Mouse (Mus musculus) heart, adult 2 months (tissue): ENCODE measurements at regions not wholly inside any gene's neighbourhood (a gene's known extent, or its start where the extent isn't known, plus 50 kb on each side); places are given as distances from the start of the nearest gene placed in this dataset.

ENCODE experiments used
- DNase-seq, 2 experiments: peaks; one replicate each; pipeline ENCODE4 v3.0.0; 2021
- H3K27ac ChIP-seq: fragments of 200-600 bp; 2 replicates; pipeline ENCODE4 v1.8.1; 2022
- H3K27me3 ChIP-seq: fragments of 200-500 bp; 2 replicates; pipeline ENCODE4 v1.6.1; 2012; ENCODE audit warnings: mild to moderate bottlenecking, low read length, inconsistent platforms, mixed read lengths; ENCODE audit not compliant: control insufficient read depth, insufficient read depth
- H3K36me3 ChIP-seq: fragments of 200-500 bp; 2 replicates; pipeline ENCODE4 v1.6.1; 2012; ENCODE audit warnings: low read length, inconsistent platforms; ENCODE audit not compliant: control insufficient read depth, insufficient read depth
- H3K4me1 ChIP-seq: fragments of 200-500 bp; 2 replicates; pipeline ENCODE4 v1.6.1; 2011; ENCODE audit warnings: low read length; ENCODE audit not compliant: control insufficient read depth, insufficient read depth
- H3K4me3 ChIP-seq: fragments of 200-600 bp; 2 replicates; pipeline ENCODE4 v1.8.1; 2022
- H3K79me2 ChIP-seq: fragments of 200-500 bp; replicated peaks from 2 replicates; pipeline ENCODE4 v1.6.1; 2012; ENCODE audit warnings: mild to moderate bottlenecking, inconsistent platforms, low read length, moderate library complexity, mixed read lengths; ENCODE audit not compliant: control insufficient read depth, insufficient read depth
- H3K9ac ChIP-seq: fragments of 200-500 bp; 2 replicates; pipeline ENCODE4 v1.6.1; 2012; ENCODE audit warnings: low read depth, mild to moderate bottlenecking, control low read depth, inconsistent platforms, low read length, mixed read lengths
- CTCF ChIP-seq: fragments of 200-600 bp; IDR thresholded peaks from 2 replicates; pipeline ENCODE4 v1.8.1; 2022; ENCODE audit warnings: antibody characterized with exemption, mild to moderate bottlenecking, moderate library complexity
- EP300 ChIP-seq: fragments of 200-500 bp; IDR thresholded peaks from 2 replicates; pipeline ENCODE4 v1.6.1; 2011; ENCODE audit warnings: low read depth, low read length, control low read depth; ENCODE audit not compliant: insufficient read depth
- POLR2A ChIP-seq: fragments of 200-500 bp; IDR thresholded peaks from 2 replicates; pipeline ENCODE4 v1.6.1; 2011; ENCODE audit warnings: mild to moderate bottlenecking, low read depth, low read length, control low read depth; ENCODE audit not compliant: insufficient read depth
- WGBS: fragments of 180-500 bp; shearing (Covaris S2); methylation state at CpG from one replicate; pipeline ENCODE4 v1.1.7; 2018; 5-methylcytosine and 5-hydroxymethylcytosine counted together
- intact Hi-C: fragments of 180-260 bp; cut with DNase I; formaldehyde crosslinking; loops from one replicate; pipeline ENCODE4 v1.15.1; 2025

DNA sequence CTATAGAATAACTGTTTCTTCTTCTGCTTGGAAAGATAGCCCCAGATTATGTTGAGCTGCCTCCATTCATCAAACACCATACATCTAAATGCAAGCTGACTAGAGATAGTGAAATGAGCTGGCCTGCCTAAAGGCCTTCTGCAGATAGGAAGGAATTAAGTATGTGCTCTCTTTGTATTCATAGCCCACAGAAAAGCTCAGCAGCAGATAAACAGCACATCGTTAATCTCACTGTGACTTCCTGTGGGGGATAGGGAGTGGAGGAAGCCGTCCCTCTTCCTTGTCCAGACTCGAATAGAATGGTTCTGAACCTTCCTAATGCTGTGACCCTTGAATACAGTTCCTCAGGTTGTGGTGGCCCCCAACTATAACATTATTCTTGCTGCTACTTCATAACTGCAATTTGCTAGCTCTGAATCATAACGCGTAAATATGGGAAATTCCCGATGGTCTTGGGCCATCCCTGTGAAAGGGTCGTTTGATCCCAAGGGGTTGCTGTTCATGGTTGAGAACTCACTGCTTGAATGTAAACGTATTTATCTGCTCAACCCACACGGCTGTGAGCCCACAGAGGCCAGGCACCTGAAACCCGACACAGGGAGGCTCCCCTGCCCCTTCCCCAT, 614.7 kb upstream of the Gm10131 start:
- no peaks in the 10 kb centered on the region; the same call in 1 of the 2 replicates for H3K27me3 ChIP-seq
- no peak overlapping the region for H3K9ac ChIP-seq
- H3K4me3 ChIP-seq: no peak overlapping the region
- TF ChIP-seq POLR2A (no peak), CTCF (no peak), EP300 (no peak)
- H3K79me2 ChIP-seq: no peaks in the 10 kb centered on the region
- no peak overlapping the region for H3K27ac ChIP-seq
- H3K36me3 ChIP-seq: no peaks in the 10 kb centered on the region
- 46% methylated on average over 10 of the region's 10 CpGs for WGBS
- intact Hi-C loops: no loop called here
- DNase-seq: no peak
- no peaks in the 10 kb centered on the region for H3K4me1 ChIP-seq

DNA sequence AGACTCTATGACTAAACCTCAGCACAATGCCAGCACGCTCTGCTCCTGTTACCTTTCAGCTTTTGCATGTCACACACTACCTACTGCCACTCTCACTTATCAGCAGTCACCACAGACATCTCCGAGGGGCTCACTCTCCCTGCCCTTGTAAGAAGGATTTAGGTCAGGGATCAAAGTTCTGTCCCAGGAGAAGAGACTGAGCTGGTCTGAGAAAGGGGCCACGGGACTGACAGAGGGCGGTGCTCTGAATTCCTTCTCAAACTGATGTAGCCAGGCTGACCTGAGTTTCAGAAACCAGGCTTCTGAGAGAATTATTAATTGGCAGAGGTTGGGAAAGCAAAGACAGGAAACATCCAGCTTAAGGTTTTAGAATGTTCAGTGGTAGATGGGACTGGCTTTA, 614.0 kb upstream of the Gm10131 start:
- DNase-seq: no peak
- no peak overlapping the region for H3K27ac ChIP-seq
- 51% methylated on average over 4 of the region's 4 CpGs for WGBS
- no peaks in the 10 kb centered on the region for H3K4me1 ChIP-seq
- H3K36me3 ChIP-seq: no peaks in the 10 kb centered on the region
- no peaks in the 10 kb centered on the region for H3K79me2 ChIP-seq
- intact Hi-C loops: no loop called here
- no peaks in the 10 kb centered on the region; the same call in 1 of the 2 replicates for H3K27me3 ChIP-seq
- H3K4me3 ChIP-seq: no peak overlapping the region
- TF ChIP-seq CTCF (no peak), EP300 (no peak), POLR2A (no peak)
- H3K9ac ChIP-seq: no peak overlapping the region

DNA sequence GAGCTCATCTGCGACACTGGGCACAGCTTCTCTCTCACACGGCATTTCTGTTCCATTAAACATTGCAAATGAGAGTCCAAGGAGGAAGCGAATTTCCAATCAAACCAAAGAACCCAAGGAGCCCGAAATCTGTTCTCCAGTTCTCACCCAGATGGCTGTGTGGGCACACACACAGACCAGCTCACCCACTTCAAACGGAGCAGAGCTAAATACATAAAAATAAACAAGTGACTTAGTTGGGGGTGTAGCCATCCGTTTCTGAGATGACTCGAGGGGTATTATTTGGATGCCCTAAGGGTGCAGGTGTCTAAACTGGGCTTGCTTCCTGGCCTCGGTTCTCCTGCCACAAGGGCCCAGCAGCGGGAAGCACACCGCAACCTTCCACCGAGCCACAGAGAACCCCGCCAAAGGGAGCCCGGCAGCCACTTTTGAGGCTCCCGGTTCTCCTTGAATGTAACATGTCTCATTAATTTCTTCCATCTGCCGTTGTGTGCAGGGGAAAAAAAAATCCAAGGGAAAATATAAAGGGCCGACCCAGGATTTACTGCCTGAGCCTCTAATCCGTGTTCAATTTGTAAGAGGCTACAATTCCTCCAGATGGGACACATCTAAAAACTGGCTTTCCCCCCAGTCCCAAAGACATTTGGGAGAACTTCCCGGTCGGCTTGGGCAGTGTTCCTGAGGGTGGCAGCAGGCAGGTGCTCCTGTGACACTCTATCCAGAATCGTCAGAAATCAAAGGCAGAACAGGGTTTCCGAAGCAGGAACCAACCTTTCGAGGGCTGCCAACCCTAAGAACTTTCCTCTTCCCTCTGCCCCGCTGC, 598.6 kb upstream of the Gm10131 start:
- Histone ChIP-seq H3K4me3 (no peak overlapping the region), H3K27ac (no peak overlapping the region), H3K36me3 (no peaks in the 10 kb centered on the region), H3K9ac (no peak overlapping the region), H3K79me2 (no peaks in the 10 kb centered on the region), H3K27me3 (no peaks in the 10 kb centered on the region), H3K4me1 (no peaks in the 10 kb centered on the region)
- intact Hi-C loops: loop anchor here (10.0 kb wide), 1 partner anchor 95 kb away; no protein-coding TSS in a partner anchor
- TF ChIP-seq CTCF: no peak
- no peak for TF ChIP-seq EP300
- no peak for TF ChIP-seq POLR2A
- WGBS: 82% methylated on average over 23 of the region's 23 CpGs
- DNase-seq: no peak

DNA sequence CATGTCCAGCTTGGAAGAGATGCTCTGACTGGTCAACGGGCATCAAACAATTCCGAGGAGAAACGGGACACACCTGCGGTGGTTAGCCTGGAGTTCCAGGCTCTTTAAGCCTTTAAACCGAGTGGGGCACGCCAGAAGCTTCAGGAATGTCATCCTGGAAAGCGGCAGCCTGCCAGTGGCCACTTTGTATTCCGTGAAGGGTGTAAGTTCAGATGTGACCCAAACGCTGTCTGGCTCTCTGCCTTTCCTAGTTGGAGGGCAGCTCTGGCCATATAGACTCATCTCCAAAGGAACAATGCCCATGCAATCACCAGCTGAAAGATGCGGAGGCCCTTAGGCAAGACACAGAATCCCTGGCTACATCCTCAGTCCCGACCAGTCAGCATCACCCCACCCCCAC, 597.8 kb upstream of the Gm10131 start:
- no peak overlapping the region for H3K27ac ChIP-seq

DNA sequence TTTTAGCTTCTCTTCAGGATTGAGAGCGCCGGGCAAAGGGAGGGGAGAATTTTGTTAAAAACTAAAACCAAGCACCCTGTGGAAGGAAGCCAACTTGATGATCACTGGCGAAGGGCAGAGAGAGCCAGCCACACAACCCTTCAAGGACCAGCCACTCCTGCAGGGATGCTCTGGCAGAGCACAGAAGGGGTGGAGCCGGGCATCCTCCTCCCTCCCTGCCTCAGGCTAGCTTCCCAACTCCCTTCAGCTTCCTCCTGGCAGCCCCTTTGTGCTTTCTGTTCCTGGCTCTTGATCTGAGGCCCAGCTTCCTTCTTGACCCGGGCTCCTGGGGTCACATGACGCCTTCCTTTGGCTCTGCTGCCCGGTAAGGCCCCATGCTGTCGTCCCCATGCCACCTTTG, 591.8 kb upstream of the Gm10131 start:
- WGBS: 46% methylated on average over 8 of the region's 8 CpGs
- H3K27ac ChIP-seq: no peak overlapping the region
- no peak for DNase-seq
- no peaks in the 10 kb centered on the region for H3K27me3 ChIP-seq
- H3K4me1 ChIP-seq: no peaks in the 10 kb centered on the region
- TF ChIP-seq POLR2A (no peak), EP300 (no peak), CTCF (no peak)
- no peaks in the 10 kb centered on the region for H3K79me2 ChIP-seq
- H3K9ac ChIP-seq: no peak overlapping the region
- intact Hi-C loops: loop anchor here (10.0 kb wide), 1 partner anchor 89 kb away; no protein-coding TSS in a partner anchor
- H3K4me3 ChIP-seq: no peak overlapping the region
- H3K36me3 ChIP-seq: no peaks in the 10 kb centered on the region

More for the DNA sequence above, 597.8 kb upstream of the Gm10131 start:
- Histone ChIP-seq H3K4me1 (no peaks in the 10 kb centered on the region), H3K36me3 (no peaks in the 10 kb centered on the region), H3K79me2 (no peaks in the 10 kb centered on the region), H3K9ac (no peak overlapping the region), H3K4me3 (no peak overlapping the region), H3K27me3 (no peaks in the 10 kb centered on the region)
- 51% methylated on average over 11 of the region's 11 CpGs for WGBS
- intact Hi-C loops: loop anchor here (10.0 kb wide), 1 partner anchor 95 kb away; no protein-coding TSS in a partner anchor
- peak; percentile 31 to 37 for DNase-seq
- TF ChIP-seq EP300 (no peak), POLR2A (no peak), CTCF (no peak)

DNA sequence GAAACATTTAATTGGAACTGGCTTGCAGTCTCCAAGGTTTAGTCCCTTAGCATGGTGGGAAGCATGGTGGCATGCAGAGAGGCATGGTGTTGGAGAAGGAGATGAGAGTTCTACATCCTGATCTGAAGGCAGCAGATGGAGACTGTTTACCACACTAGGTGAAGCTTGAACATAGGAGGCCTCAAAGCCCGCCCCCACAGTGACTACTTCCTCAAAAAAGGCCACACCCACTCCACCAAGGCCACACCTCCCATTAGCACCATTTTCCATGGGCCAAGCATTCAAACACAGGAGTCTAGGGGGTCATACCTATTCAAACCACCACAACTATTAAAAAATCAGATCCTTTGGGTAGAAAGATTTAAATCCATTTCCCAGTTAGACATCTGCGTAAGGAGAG, 591.3 kb upstream of the Gm10131 start:
- no peaks in the 10 kb centered on the region for H3K36me3 ChIP-seq
- DNase-seq: no peak
- H3K4me3 ChIP-seq: no peak overlapping the region
- WGBS: 98% methylated on average over 2 of the region's 2 CpGs
- no peaks in the 10 kb centered on the region for H3K27me3 ChIP-seq
- intact Hi-C loops: loop anchor here (10.0 kb wide), 1 partner anchor 88 kb away; no protein-coding TSS in a partner anchor
- H3K79me2 ChIP-seq: no peaks in the 10 kb centered on the region
- no peak overlapping the region for H3K9ac ChIP-seq
- TF ChIP-seq EP300 (no peak), CTCF (no peak), POLR2A (no peak)
- H3K27ac ChIP-seq: no peak overlapping the region
- no peaks in the 10 kb centered on the region for H3K4me1 ChIP-seq
